Mouse (Mus musculus): ENCODE results near the gene Eva1a. TPM values are rescaled to one million over a fixed set of nuclear protein-coding genes. Genes with fewer than 3 reads are reported as not detected.

Gene Eva1a
- polyA plus RNA-seq, 2 experiments, result 15.7 to 23.4 TPM

GRCm38 (mm10) chr6:82042296-82043125 lies 1.7 kb downstream of the Eva1a start:
- DNase-seq (ENCODE audit: low spot score) (peak; percentile 71), ATAC-seq (ENCODE audit: low FRiP score, low read depth) (peak; percentile 56; the same call in 1 of the 2 replicates)
- Histone ChIP-seq H3K9me3 (ENCODE audit: control insufficient read depth, low read length) (no peaks in the 10 kb centered on the region), H3K4me2 (replicated peaks; ENCODE audit: low read depth, low read length, severe bottlenecking) (peak overlapping the region; percentile 78), H3K27ac (replicated peaks; ENCODE audit: low read depth, low read length) (peak overlapping the region; percentile 86), H3K4me3 (replicated peaks; ENCODE audit: low read length) (peak overlapping the region; percentile 76), H3K36me3 (ENCODE audit: control insufficient read depth, insufficient read depth, low read length) (no peaks in the 10 kb centered on the region), H3K27me3 (ENCODE audit: control insufficient read depth, insufficient read depth, low read length) (no peaks in the 10 kb centered on the region), H3K4me1 (ENCODE audit: control insufficient read depth, insufficient read depth, low read length) (peaks cover 22% of the 10 kb centered on the region), H3K9ac (ENCODE audit: low read depth, low read length, severe bottlenecking) (peak overlapping the region; percentile 76)
- no peak for TF ChIP-seq POLR2A (IDR thresholded peaks at IDR 0.05; ENCODE audit: borderline replicate concordance, extremely low read depth, insufficient read depth, insufficient read length)
- WGBS, result 0% methylated on average over 35 of the region's 35 CpGs

GRCm38 (mm10) chr6:82043634-82044033 lies 2.8 kb downstream of the Eva1a start:
- Histone ChIP-seq H3K27me3 (ENCODE audit: control insufficient read depth, insufficient read depth, low read length) (no peaks in the 10 kb centered on the region), H3K9ac (ENCODE audit: low read depth, low read length, severe bottlenecking) (no peak overlapping the region), H3K36me3 (ENCODE audit: control insufficient read depth, insufficient read depth, low read length) (no peaks in the 10 kb centered on the region), H3K4me2 (replicated peaks; ENCODE audit: low read depth, low read length, severe bottlenecking) (peak overlapping the region; percentile 78), H3K9me3 (ENCODE audit: control insufficient read depth, low read length) (no peaks in the 10 kb centered on the region), H3K4me1 (ENCODE audit: control insufficient read depth, insufficient read depth, low read length) (peaks cover 18% of the 10 kb centered on the region), H3K27ac (replicated peaks; ENCODE audit: low read depth, low read length) (no peak overlapping the region), H3K4me3 (replicated peaks; ENCODE audit: low read length) (peak overlapping the region; percentile 76)
- TF ChIP-seq POLR2A (IDR thresholded peaks at IDR 0.05; ENCODE audit: borderline replicate concordance, extremely low read depth, insufficient read depth, insufficient read length), result no peak
- no peak for ATAC-seq (ENCODE audit: low FRiP score, low read depth)
- no peak for DNase-seq (ENCODE audit: low spot score)
- 23% methylated on average over 4 of the region's 4 CpGs for WGBS

GRCm38 (mm10) chr6:82044509-82044908 lies 3.7 kb downstream of the Eva1a start:
- Histone ChIP-seq H3K9ac (ENCODE audit: low read depth, low read length, severe bottlenecking) (no peak overlapping the region), H3K4me3 (replicated peaks; ENCODE audit: low read length) (no peak overlapping the region), H3K4me2 (replicated peaks; ENCODE audit: low read depth, low read length, severe bottlenecking) (0 out of 2 replicates have a peak overlapping the region, but pooled peaks have one; percentile 78), H3K27me3 (ENCODE audit: control insufficient read depth, insufficient read depth, low read length) (no peaks in the 10 kb centered on the region), H3K36me3 (ENCODE audit: control insufficient read depth, insufficient read depth, low read length) (no peaks in the 10 kb centered on the region), H3K27ac (replicated peaks; ENCODE audit: low read depth, low read length) (no peak overlapping the region), H3K4me1 (ENCODE audit: control insufficient read depth, insufficient read depth, low read length) (peaks cover 18% of the 10 kb centered on the region), H3K9me3 (ENCODE audit: control insufficient read depth, low read length) (no peaks in the 10 kb centered on the region)
- no peak for TF ChIP-seq POLR2A (IDR thresholded peaks at IDR 0.05; ENCODE audit: borderline replicate concordance, extremely low read depth, insufficient read depth, insufficient read length)
- WGBS, result 81% methylated on average over 4 of the region's 4 CpGs
- DNase-seq (ENCODE audit: low spot score) (no peak), ATAC-seq (ENCODE audit: low FRiP score, low read depth) (no peak)

GRCm38 (mm10) chr6:82047977-82048376 lies 7.1 kb downstream of the Eva1a start:
- no peak for DNase-seq (ENCODE audit: low spot score)
- peaks cover 31% of the 10 kb centered on the region for H3K4me1 ChIP-seq (ENCODE audit: control insufficient read depth, insufficient read depth, low read length)
- ATAC-seq (ENCODE audit: low FRiP score, low read depth), result no peak
- no peak overlapping the region for H3K9ac ChIP-seq (ENCODE audit: low read depth, low read length, severe bottlenecking)
- no peak overlapping the region for H3K4me3 ChIP-seq (replicated peaks; ENCODE audit: low read length)
- H3K36me3 ChIP-seq (ENCODE audit: control insufficient read depth, insufficient read depth, low read length), result no peaks in the 10 kb centered on the region
- WGBS, result 47% methylated on average over 6 of the region's 6 CpGs
- no peak overlapping the region for H3K27ac ChIP-seq (replicated peaks; ENCODE audit: low read depth, low read length)
- no peaks in the 10 kb centered on the region for H3K27me3 ChIP-seq (ENCODE audit: control insufficient read depth, insufficient read depth, low read length)
- TF ChIP-seq POLR2A (IDR thresholded peaks at IDR 0.05; ENCODE audit: borderline replicate concordance, extremely low read depth, insufficient read depth, insufficient read length), result no peak
- H3K4me2 ChIP-seq (replicated peaks; ENCODE audit: low read depth, low read length, severe bottlenecking), result no peak overlapping the region
- H3K9me3 ChIP-seq (ENCODE audit: control insufficient read depth, low read length), result no peaks in the 10 kb centered on the region

GRCm38 (mm10) chr6:82050201-82050600 lies 9.4 kb downstream of the Eva1a start:
- DNase-seq (ENCODE audit: low spot score), result no peak
- Histone ChIP-seq H3K4me3 (replicated peaks; ENCODE audit: low read length) (no peak overlapping the region), H3K4me2 (replicated peaks; ENCODE audit: low read depth, low read length, severe bottlenecking) (no peak overlapping the region), H3K9me3 (ENCODE audit: control insufficient read depth, low read length) (no peaks in the 10 kb centered on the region), H3K9ac (ENCODE audit: low read depth, low read length, severe bottlenecking) (no peak overlapping the region), H3K27ac (replicated peaks; ENCODE audit: low read depth, low read length) (no peak overlapping the region), H3K36me3 (ENCODE audit: control insufficient read depth, insufficient read depth, low read length) (no peaks in the 10 kb centered on the region), H3K27me3 (ENCODE audit: control insufficient read depth, insufficient read depth, low read length) (no peaks in the 10 kb centered on the region), H3K4me1 (ENCODE audit: control insufficient read depth, insufficient read depth, low read length) (peaks cover 25% of the 10 kb centered on the region)
- no peak for TF ChIP-seq POLR2A (IDR thresholded peaks at IDR 0.05; ENCODE audit: borderline replicate concordance, extremely low read depth, insufficient read depth, insufficient read length)
- WGBS, result 74% methylated on average over 9 of the region's 9 CpGs
- no peak for ATAC-seq (ENCODE audit: low FRiP score, low read depth)
